Mouse (Mus musculus) heart, postnatal 25 days (tissue): ENCODE measurements around the gene Gphb5. TPM values are rescaled to one million over a fixed set of nuclear protein-coding genes. Genes with fewer than 3 reads are reported as not detected.
A peak's percentile ranks its signal among the peaks of the same experiment; 100 is the strongest.

ENCODE experiments used
- DNase-seq: peaks from one replicate; pipeline ENCODE4 v3.0.0; 2022; ENCODE audit warnings: low spot score
- intact Hi-C: fragments of 180-260 bp; cut with DNase I; formaldehyde crosslinking; loops from one replicate; pipeline ENCODE4 v1.15.1; 2025
- total RNA-seq, 2 experiments: library from RNA; stranded (reverse); gene quantifications; 2 replicates each; pipeline ENCODE4 v1.2.3; 2021

Gene Gphb5
- total RNA-seq, 2 experiments from 2014 or later, result not detected

GRCm38 (mm10) chr12:75396616-75397015 lies 20.0 kb downstream of the Gphb5 start:
- no peak for DNase-seq
- intact Hi-C loops, result loop anchor here (10.0 kb wide), 1 partner anchor 232 kb away; no protein-coding TSS in a partner anchor

GRCm38 (mm10) chr12:75394011-75394773 lies 22.4 kb downstream of the Gphb5 start:
- intact Hi-C loops, result loop anchor here (10.0 kb wide), 1 partner anchor 229 kb away; no protein-coding TSS in a partner anchor
- DNase-seq, result no peak

- no peak for DNase-seq
- intact Hi-C loops, result loop anchor here (10.0 kb wide), 1 partner anchor 227 kb away; no protein-coding TSS in a partner anchor
Observed at GRCm38 (mm10) chr12:75391526-75391925, 25.1 kb downstream of the Gphb5 start.

GRCm38 (mm10) chr12:75389308-75390135 lies 27.1 kb downstream of the Gphb5 start:
- intact Hi-C loops, result loop anchor here (1.0 to 10.0 kb wide), 4 partner anchors 77 to 1057 kb away; no protein-coding TSS in a partner anchor

GRCm38 (mm10) chr12:75388521-75388920 lies 28.1 kb downstream of the Gphb5 start:
- DNase-seq, result no peak
- intact Hi-C loops, result loop anchor here (5.0 kb wide), 2 partner anchors 76 to 1056 kb away; no protein-coding TSS in a partner anchor

More at GRCm38 (mm10) chr12:75389308-75390135, 27.1 kb downstream of the Gphb5 start:
- DNase-seq, result no peak

GRCm38 (mm10) chr12:75387846-75388245 lies 28.7 kb downstream of the Gphb5 start:
- DNase-seq, result peak; percentile 28
- intact Hi-C loops, result loop anchor here (5.0 kb wide), 2 partner anchors 76 to 1056 kb away; no protein-coding TSS in a partner anchor

GRCm38 (mm10) chr12:75387156-75387555 lies 29.4 kb downstream of the Gphb5 start:
- intact Hi-C loops, result loop anchor here (5.0 kb wide), 2 partner anchors 75 to 1055 kb away; no protein-coding TSS in a partner anchor

GRCm38 (mm10) chr12:75386731-75387130 lies 29.9 kb downstream of the Gphb5 start:
- DNase-seq, result no peak

More at GRCm38 (mm10) chr12:75387156-75387555, 29.4 kb downstream of the Gphb5 start:
- no peak for DNase-seq

GRCm38 (mm10) chr12:75376126-75376525 lies 40.5 kb downstream of the Gphb5 start:
- DNase-seq, result no peak
- intact Hi-C loops, result no loop called here

More at GRCm38 (mm10) chr12:75386731-75387130, 29.9 kb downstream of the Gphb5 start:
- intact Hi-C loops, result loop anchor here (5.0 kb wide), 2 partner anchors 74 to 1054 kb away; no protein-coding TSS in a partner anchor

GRCm38 (mm10) chr12:75375060-75375459 lies 41.5 kb downstream of the Gphb5 start:
- DNase-seq, result no peak
- intact Hi-C loops, result loop anchor here (1.0 kb wide), 1 partner anchor 35 kb away; no protein-coding TSS in a partner anchor

GRCm38 (mm10) chr12:75374437-75374836 lies 42.1 kb downstream of the Gphb5 start:
- intact Hi-C loops, result no loop called here
- DNase-seq, result no peak

- intact Hi-C loops, result loop anchor here (5.0 kb wide), 2 partner anchors 57 to 87 kb away; no protein-coding TSS in a partner anchor
- peak; percentile 54 for DNase-seq
Observed at GRCm38 (mm10) chr12:75369418-75369851, 47.1 kb downstream of the Gphb5 start.

- peak; percentile 60 for DNase-seq
- intact Hi-C loops, result loop anchor here (5.0 kb wide), 2 partner anchors 56 to 86 kb away; no protein-coding TSS in a partner anchor
Observed at GRCm38 (mm10) chr12:75368527-75368926, 48.1 kb downstream of the Gphb5 start.

- intact Hi-C loops, result loop anchor here (5.0 kb wide), 2 partner anchors 55 to 85 kb away; no protein-coding TSS in a partner anchor
- DNase-seq, result no peak
Observed at GRCm38 (mm10) chr12:75367371-75367770, 49.2 kb downstream of the Gphb5 start.

- DNase-seq, result no peak
- intact Hi-C loops, result loop anchor here (5.0 kb wide), 2 partner anchors 53 to 83 kb away; no protein-coding TSS in a partner anchor
Observed at GRCm38 (mm10) chr12:75365621-75366124, 50.9 kb downstream of the Gphb5 start.

GRCm38 (mm10) chr12:75364416-75364815 lies 52.2 kb downstream of the Gphb5 start:
- intact Hi-C loops, result no loop called here
- no peak for DNase-seq

GRCm38 (mm10) chr12:75362456-75362855 lies 54.1 kb downstream of the Gphb5 start:
- intact Hi-C loops, result no loop called here

More at GRCm38 (mm10) chr12:75362456-75362855, 54.1 kb downstream of the Gphb5 start:
- DNase-seq, result no peak
